Mouse (Mus musculus) heart, postnatal 14 days (tissue): ENCODE measurements around the gene Rimbp3. TPM values are rescaled to one million over a fixed set of nuclear protein-coding genes. Genes with fewer than 3 reads are reported as not detected.
A peak's percentile ranks its signal among the peaks of the same experiment; 100 is the strongest.
"Not testable (repeated sequence)": the region's sequence is repeated elsewhere in the genome, so short reads cannot be mapped to it uniquely, and the experiment has no call there.

Experiments used
- DNase-seq, 2 experiments: peaks; one replicate each; pipeline ENCODE4 v3.0.0; 2021 to 2022
- intact Hi-C: fragments of 180-260 bp; cut with DNase I; formaldehyde crosslinking; loops from one replicate; pipeline ENCODE4 v1.15.1; 2025
- long read RNA-seq, 2 experiments: library from polyadenylated mRNA; stranded (forward); transcript quantifications; one replicate each; pipeline ENCODE4 v2.0.0; 2021
- total RNA-seq, 2 experiments: library from RNA; stranded (reverse); gene quantifications; 2 replicates each; pipeline ENCODE4 v1.2.3; 2021

The Rimbp3 gene
- under 1 TPM; 0.05 to 0.07 TPM for total RNA-seq
- long read RNA-seq, experiment 1 = 0 reads
- long read RNA-seq, experiment 2 = 0 reads

DNA sequence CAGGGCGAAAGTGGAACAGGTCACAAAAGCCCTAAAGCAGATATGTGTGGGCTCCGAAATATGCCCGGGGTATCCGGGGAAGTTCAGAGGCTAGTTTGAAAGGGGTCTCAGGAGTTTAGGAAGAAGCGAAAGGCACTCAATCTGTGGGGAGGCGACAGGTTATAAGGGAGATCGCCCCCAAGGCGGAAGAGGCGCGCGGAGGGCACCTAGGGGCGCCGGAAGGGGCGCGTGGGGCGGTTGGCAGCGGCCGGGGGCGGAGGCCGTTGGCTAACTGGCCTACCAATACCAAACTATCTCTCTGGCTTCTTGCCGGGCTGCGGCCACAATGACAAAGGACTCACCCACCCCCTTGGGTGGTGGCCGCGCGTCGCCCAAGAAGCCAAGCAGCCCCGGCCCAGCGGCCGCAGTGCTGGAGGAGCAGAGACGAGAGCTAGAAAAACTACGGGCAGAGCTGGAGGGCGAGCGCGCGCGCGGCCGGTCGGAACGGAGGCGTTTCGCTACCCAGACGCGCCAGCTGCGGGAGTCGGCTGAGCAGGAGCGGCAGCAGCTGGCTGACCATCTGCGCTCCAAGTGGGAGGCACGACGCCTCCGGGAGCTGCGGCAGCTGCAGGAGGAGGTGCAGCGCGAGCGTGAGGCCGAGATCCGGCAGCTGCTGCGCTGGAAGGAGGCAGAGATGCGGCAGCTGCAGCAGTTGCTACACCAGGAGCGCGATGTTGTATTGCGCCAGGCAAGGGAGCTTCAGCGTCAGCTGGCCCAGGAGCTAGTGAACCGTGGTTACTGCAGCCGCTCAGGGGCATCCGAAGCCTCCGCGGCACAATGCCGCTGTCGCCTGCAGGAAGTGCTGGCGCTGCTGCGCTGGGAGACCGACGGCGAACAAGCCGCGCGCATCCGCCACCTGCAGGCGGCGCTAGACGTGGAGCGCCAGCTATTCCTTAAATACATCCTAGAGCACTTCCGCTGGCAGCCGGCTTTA lies at the start of gene Rimbp3:
Gene Rimbp3 (plus strand): TSS at position 215 of the 973 bp plus-strand sequence.
- intact Hi-C loops = loop anchor here (5.0 kb wide), 1 partner anchor 61 kb away; the partner anchor contains the start of gene Ccdc116
- DNase-seq = peak; percentile 89 to 92

DNA sequence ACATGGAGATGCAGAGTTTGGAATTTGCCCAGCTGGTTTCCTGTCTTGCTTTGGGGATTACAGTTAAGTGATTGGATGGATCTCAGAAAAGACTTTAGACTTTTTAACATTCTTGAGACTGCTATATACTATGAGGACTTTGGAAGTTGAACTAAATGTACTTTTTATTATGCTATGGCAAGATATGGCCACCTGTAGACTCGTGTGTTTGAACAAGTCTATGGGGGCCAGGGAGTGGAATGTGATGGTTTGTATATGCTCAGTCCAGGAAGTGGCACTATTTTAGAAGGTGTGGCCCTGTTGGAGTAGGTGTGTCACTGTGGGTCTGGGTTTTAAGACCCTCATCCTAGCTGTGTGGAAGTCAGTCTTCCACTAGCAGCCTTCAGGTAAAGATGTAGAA lies 42.9 kb upstream of the Rimbp3 start:
- intact Hi-C loops, DNase-seq: not testable (repeated sequence)

DNA sequence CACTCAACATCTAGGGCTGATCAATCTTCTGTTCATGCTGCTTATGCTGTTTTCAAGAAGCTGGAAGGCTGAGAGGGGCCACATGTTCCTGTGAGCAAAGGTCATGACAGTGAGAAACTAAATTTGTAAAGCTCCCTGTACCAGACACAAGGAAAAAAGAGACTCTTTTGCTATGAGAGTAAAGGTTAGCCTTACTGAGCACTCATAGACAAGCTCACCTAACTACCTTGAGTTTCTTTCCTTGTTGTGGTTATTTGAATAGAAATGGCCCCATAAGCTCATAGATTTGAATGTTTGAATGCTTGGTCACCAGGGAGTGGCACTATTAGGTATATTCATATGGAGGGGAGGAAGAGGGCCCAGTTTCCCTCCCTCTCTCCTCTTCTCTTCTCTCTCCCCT lies 41.2 kb upstream of the Rimbp3 start:
- intact Hi-C loops = no loop called here
- no peak for DNase-seq

DNA sequence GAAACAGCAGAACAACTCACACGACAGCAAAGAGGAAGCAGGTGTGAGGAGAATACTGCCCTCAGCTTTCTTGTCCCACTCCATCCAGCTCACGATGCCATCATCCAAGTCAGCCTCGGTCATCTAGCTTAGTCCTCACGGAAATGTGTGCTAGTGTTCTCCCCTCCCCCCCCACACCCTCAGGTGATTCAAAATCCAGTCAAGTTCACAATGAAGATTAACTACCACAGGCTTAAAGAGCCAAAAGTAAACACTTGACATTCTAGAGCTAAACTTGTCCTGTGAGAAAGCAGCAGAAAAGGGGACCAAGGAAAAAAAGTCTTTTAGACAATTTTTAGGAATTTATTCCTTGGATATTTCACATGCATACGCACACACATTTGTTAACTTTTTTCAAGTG lies 40.4 kb upstream of the Rimbp3 start:
- intact Hi-C loops = no loop called here
- no peak for DNase-seq

DNA sequence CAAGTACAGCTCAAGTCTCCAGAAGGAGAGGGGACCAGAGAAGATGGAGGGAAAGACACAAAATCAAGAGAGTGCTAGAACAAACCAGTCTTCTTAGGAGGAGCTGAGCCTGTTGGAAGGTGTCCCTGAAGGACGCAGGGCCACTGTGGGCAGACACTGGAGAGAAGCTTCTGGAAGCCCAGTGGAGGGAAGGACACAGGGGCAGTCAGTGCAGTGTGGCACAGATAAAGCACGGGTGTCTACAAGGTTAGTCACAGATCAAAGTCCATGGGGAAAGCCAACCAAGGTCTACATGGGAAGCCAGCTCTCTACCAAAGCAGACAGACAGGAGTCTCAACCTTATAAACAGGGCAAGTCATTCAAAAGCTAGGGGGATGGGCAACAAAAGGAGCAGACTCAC lies 32.6 kb upstream of the Rimbp3 start:
- intact Hi-C loops = no loop called here
- no peak for DNase-seq

DNA sequence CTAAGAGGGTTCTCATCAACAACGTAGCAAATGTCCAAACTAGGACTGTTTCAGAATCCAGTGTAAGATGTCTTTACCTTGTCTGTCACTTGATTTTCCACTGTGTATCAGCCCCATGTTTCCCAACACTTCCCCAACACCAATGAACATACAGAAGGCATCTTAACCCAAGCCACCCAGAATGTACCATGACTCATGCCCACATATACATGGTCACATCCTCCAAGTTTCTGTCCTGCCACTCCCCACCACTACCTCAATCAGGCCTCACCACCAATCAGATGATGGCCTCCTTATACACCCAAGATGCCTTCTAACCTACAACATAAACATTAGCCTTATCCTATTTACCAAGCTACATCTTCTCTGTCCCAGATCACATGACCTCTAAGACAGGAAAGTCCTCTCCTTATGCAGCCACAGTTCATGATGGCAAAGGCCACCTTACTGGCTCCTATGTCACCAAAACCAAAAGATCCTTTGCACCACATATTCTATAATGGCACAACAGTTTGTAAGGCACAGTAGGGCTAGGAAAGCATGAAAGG lies 30.7 kb upstream of the Rimbp3 start:
- intact Hi-C loops = no loop called here
- no peak for DNase-seq

DNA sequence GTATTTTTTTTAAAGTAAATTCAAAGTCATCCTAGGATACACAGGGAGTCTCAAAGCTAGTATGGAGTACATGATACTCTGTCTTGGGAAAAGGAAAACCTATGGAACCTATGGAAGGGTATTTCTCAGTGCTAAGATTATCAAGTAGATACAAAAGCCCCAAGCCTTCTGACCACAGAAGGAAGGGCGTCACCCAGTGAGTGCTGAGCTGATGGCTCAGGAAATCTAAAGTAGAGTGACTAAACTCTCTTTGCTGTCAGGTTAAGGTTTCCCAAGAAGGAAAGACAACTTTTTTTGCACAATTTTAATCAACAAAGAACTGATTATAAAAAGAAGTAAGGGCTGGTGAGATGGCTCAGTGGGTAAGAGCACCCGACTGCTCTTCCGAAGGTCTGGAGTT lies 28.7 kb upstream of the Rimbp3 start:
- intact Hi-C loops = no loop called here
- no peak for DNase-seq

DNA sequence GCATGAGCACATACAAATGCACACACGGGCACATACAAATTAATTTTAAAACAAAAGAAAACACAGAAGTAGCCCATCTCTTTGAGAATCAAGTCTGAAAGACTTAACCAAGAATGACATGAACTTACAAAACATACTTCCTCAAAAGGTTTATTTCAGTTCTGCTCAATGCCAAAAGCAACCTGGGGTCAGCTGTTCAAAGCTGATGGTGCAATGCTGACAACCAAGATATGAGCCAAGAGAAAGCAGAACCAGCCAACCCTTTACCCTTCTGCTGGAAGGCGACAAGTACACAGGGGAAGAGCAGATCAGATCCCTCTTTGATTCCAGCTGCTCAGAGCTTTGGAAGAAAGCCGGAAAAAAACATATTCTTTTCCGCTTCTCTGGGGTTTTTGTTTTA lies 27.0 kb upstream of the Rimbp3 start:
- peak in 1 of 2 experiments; percentile 13 for DNase-seq
- intact Hi-C loops = no loop called here

DNA sequence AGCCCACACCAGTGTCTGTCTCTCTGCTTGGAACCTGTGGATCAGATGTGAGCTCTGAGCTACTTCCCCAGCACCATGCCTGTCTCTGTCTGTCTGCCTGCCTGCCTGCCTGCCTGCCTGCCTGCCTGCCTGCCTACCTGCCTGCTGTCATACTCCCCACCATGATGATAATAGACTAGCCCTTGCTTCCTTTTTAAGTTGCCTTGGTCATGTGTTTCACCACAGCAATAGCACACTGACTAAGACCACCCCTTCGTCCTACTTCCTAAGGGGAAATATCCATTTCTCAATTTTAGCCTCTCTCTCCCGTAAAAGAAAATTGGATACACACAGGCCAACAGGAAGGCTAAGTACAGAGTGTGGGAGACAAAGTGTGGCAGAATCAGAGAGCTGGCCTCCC lies 26.3 kb upstream of the Rimbp3 start:
- intact Hi-C loops = no loop called here
- no peak for DNase-seq

DNA sequence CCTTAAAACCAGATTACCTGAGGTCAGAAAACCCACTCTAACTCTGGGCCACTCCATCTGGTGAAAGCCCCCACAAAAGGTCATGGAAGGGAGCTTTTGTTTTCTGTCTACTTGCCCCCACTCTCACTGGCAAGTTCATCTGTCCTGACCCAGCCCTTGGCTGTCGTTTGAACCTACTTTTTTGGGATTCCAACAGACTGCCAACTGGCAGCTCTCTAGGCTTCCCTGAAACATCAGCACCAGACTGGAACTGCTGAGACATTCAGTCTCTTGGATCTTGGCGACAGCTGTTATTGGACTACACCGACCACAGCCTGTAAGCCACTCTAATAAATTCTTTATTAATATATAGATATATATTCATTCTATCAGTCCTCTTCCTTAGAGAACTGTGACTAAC lies 25.4 kb upstream of the Rimbp3 start:
- DNase-seq = no peak
- intact Hi-C loops = no loop called here

DNA sequence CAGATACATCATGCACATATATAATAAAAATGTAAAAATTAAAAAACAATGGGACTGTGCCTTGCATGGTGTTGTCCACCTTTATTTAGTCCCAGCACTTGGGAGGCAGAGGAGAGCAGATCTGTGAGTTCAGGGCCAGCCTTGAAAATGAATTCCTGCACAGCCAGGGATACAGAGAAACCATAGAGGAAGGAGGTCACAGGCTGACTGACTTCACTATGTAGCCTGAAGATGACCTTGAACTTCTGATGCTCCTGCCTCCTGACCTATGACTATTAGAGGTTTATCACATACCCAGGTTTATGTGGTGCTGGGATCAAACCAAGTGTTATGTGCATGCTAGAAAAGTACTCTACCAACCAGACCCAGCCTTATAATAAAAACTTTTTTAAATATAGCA lies 22.9 kb upstream of the Rimbp3 start:
- DNase-seq = no peak
- intact Hi-C loops = no loop called here

DNA sequence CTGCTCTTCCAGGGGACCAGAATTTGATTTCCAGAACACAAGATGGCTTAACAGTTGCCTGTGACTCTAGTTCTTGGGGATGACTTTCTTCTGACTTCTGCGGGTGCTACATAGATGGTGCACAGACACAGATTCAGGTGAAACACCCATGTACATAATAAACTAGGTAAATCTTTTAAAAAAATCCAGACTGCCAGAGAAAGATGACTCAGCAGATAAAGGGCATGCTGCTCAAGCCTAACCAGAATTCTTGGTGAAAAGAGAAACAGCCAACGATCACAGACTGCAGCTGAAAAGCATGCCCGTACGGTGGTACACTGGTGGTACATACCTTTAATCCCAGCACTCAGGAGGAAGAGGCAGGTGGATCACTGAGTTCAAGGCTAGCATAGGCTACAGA lies 14.6 kb upstream of the Rimbp3 start:
- DNase-seq = no peak
- intact Hi-C loops = loop anchor here (5.0 kb wide), 1 partner anchor 47 kb away; the partner anchor contains the start of gene Ccdc116

DNA sequence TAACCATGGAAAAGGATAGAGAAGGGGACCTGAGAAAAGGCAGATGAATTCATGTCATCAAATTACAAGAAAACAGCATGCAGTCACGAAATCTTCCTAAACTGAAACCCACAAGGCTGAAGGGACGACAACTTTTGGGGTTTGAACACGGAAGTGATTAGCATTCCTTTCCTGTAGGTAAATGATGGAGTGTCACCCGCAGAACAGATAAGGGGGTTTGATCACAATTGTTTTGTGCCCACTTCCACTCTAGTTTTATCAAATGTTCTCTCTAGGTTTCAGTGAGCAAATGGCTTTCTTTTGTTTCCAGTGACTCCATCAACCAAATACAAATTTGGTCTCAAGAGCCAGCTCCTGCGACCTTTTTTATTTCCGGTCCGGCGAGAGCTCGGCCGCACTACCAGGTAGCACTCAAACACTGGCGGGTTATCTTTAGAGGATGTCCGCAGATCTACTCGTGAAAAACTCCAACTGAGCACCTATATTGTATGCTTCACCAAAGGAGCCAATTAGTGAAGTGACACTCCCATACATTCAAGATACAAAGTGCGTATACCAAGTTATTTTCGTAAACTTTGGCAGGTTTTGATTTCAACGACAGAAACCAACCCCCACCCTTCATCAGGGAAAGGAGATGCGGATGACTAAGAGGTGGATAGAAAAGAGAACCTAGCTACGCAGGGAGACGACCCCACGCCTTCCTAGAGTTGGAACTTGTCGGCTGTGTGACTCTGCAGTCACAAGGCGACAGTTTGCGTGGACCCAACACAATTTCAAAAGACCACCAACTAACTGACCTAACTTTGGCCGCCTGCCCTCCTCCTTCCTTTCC lies 8.1 kb upstream of the Rimbp3 start:
- DNase-seq = no peak
- intact Hi-C loops = no loop called here

DNA sequence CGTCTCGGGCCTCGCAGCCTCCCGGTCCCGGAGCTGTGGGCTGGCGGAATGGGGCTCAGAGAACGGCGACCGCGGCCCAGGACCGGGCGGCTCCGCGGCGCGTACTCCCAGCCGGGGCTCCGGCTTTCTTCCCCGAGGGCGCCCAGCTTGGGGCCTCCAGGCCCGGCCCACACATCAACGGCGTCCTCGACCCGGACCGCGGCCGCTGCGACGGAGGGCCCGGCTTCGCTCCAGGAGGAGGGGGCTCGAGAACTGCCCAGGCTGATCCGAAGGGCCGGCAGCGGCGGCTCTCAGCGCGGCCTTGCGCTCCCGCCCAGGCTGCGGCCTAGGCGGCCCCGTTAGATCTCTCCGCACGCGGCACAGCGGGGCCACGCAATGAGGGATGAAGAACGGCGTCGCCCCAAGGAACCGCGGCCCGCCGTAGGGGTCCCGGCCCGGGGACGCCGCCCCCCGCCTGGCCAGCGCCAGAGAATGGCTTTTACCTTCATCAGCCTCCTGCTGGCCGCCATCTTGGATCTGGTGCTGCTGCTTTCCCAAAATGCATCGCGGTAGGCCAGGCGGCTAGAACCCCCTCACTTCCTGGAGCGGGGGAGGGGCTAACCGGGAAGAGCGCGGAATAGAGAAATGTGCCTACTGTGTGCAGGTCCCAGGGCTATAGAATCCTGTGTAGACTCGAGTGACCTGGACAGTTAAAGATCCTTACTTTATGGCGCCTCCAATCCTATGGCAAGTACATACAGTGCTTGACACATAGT lies 7.3 kb upstream of the Rimbp3 start:
- intact Hi-C loops = no loop called here
- peak; percentile 80 to 84 for DNase-seq

DNA sequence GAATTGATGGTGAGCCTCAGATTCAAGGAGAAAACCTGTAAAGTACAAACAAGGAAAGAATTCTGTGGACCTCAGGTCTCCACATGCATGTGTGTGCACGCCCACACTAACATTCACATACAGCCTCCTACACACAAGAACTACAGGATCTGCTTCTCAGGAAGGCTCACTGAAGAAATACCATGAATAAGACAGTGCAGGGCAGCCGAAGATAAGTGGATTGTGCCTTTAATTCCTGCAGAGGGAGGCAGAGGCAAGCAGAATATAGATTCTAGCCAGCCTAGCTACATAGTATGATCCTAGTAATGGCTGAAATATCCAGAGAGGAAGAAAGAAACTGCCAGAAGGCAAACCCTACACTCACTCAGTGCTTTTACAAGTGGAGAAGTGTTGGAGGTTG lies 6.4 kb upstream of the Rimbp3 start:
- no peak for DNase-seq
- intact Hi-C loops = no loop called here

DNA sequence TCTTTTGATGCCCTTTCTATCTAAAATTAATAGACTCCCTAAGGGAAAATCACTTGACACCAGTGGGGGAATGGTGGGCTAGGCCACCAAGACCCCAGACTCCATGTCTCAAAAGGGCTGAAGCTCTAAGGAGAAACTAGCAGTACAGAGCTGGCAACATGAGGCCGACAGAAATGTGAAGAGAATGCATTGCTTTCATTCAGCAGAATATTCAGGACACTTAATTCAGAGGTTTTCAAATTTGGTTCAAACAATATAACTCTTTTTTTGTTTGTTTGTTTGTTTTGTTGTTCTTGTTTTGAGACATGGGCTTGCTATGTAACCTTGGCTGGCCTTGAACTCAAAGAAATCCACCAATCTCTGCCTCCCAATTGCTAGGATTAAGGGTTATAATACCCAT lies 5.9 kb upstream of the Rimbp3 start, which contains the start of gene Ube2l3:
Gene Ube2l3 (minus strand): TSS at position 101 of the 400 bp plus-strand sequence.
- intact Hi-C loops = no loop called here
- DNase-seq = no peak

DNA sequence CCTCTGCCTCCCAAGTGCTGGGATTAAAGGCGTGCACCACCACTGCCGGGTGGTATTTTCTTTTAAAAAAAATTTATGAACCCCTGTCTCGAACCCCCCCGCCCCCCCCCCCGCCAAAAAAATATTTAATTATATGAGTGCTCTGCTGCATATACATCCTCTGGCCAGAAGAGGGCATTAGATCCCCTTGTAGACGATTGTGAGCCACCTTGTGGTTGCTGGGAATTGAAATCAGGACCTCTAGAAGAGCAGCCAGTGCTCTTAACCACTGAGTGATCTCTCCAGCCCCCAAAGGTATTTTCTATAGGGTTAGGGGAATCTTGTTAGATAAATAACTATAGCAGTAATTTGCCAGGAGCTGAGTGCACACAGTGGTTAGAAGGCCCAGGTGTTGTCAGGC lies 3.4 kb upstream of the Rimbp3 start:
- DNase-seq = peak; percentile 7 to 37
- intact Hi-C loops = loop anchor here (5.0 kb wide), 1 partner anchor 58 kb away; the partner anchor contains the start of gene Ccdc116

DNA sequence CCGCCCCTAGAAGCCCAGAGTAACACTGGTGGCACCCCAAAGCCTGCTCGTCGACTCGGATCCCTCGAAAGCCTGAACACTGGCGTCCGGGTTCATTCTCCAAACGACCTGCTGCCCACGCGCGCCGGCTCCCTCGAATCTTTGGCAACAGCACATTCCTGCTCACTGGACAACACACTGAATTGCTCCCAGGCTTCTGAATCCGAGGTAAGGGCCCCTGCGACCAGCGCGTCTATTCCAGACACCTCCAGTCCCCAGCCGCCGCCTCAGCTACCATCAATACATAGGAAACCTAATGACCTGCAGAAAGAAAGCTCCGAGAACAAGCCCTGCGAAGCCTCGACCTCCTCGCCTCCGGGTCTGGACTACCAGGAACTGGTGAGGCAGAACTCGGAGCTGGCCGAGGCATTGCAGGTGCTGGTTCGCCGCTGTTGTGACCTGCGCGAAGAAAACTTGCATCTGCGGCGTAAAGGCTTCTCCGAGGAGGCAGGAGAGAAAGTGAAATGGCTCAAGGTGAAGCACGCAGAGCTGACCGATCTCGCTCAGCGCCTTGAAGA lies 1.1 kb downstream of the Rimbp3 start:
- no peak for DNase-seq
- intact Hi-C loops = loop anchor here (5.0 kb wide), 1 partner anchor 62 kb away; the partner anchor contains the start of gene Ccdc116
